Mouse (Mus musculus) ES-Bruce4 (cell line): Measurements from ENCODE around the gene Caps2.

Experiments used
- CTCF ChIP-seq: IDR thresholded peaks from one replicate; pipeline ENCODE4 v1.8.1; 2011; ENCODE audit warnings: low read depth, low read length
- EP300 ChIP-seq: IDR thresholded peaks from 2 replicates; pipeline ENCODE4 v1.6.1; 2011; ENCODE audit warnings: low read depth, low read length; ENCODE audit not compliant: insufficient read depth

DNA sequence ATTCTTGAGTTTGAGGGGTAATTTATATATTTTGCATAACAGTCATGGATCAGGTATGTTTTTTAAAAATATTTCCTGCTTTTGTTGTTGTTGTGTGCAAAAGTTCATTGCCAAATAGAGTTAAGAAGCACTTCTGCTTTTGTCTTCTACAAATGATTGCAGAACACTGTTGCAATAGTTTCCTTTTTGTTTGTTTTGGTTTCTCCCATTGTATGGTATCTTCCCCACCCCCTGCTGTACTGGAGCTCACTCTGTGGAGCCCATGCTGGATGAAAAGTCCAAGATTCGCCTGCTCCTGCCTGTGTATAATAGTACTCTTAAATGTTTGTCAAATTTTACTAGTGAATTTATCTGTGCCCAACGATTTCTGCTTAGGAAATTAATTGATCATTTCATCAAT is 23.6 kb upstream of the Caps2 start:
- TF ChIP-seq CTCF (no peak), EP300 (no peak)
